Mouse (Mus musculus) CD4-positive, CD25-positive, alpha-beta regulatory T cell, adult 2 months (primary cell): ENCODE measurements around the gene Gm28036.

Experiments used
- DNase-seq: peaks from one replicate; pipeline ENCODE4 v3.0.0-alpha.2; 2012; ENCODE audit warnings: low read depth, low spot score

Gene Gm28036

GRCm38 (mm10) chr2:156084541-156084940, 42.4 kb downstream of the Gm28036 start:
- DNase-seq = no peak

- no peak for DNase-seq
These were observed 46.5 kb downstream of the Gm28036 start for GRCm38 (mm10) chr2:156080391-156080790.

GRCm38 (mm10) chr2:156079674-156080073, 47.2 kb downstream of the Gm28036 start:
- DNase-seq = no peak

GRCm38 (mm10) chr2:156079183-156079560, 47.7 kb downstream of the Gm28036 start:
- DNase-seq = no peak

GRCm38 (mm10) chr2:156078421-156079182, 48.3 kb downstream of the Gm28036 start:
- no peak for DNase-seq

- DNase-seq = no peak
These were observed 49.4 kb downstream of the Gm28036 start for GRCm38 (mm10) chr2:156077461-156077860.

- DNase-seq = no peak
These were observed 53.2 kb downstream of the Gm28036 start for GRCm38 (mm10) chr2:156073725-156074124.

GRCm38 (mm10) chr2:156071236-156071635, 55.7 kb downstream of the Gm28036 start:
- no peak for DNase-seq

GRCm38 (mm10) chr2:156067916-156068315, 59.0 kb downstream of the Gm28036 start:
- DNase-seq = no peak

- DNase-seq = no peak
These were observed 60.8 kb downstream of the Gm28036 start for GRCm38 (mm10) chr2:156066126-156066525.

GRCm38 (mm10) chr2:156065099-156066041, 61.5 kb downstream of the Gm28036 start, which contains the start of gene Spag4:
Gene Spag4 (plus strand): TSS chr2:156065175.
- DNase-seq = peak; percentile 89

GRCm38 (mm10) chr2:156052816-156053215, 74.1 kb downstream of the Gm28036 start, which contains the start of gene Fer1l4:
Gene Fer1l4 (minus strand): TSS chr2:156052947.
- DNase-seq = no peak

GRCm38 (mm10) chr2:156047929-156048328, 79.0 kb downstream of the Gm28036 start:
- DNase-seq = peak; percentile 55

GRCm38 (mm10) chr2:156042903-156043302, 84.0 kb downstream of the Gm28036 start:
- no peak for DNase-seq

GRCm38 (mm10) chr2:156039390-156039789, 87.5 kb downstream of the Gm28036 start:
- DNase-seq = no peak

- no peak for DNase-seq
These were observed 101.4 kb downstream of the Gm28036 start for GRCm38 (mm10) chr2:156025482-156025881.
